Mouse (Mus musculus) small intestine, adult 2 months (tissue): ENCODE data around the gene Syne2.

Source experiments
- CTCF ChIP-seq: fragments of 200-500 bp; IDR thresholded peaks from 2 replicates; pipeline ENCODE4 v1.5.1; 2012; ENCODE audit warnings: low read depth, mild to moderate bottlenecking, control low read depth, inconsistent platforms, low read length, moderate library complexity, mixed read lengths; ENCODE audit not compliant: insufficient replicate concordance, insufficient read length; ENCODE audit errors: extremely low read depth
- POLR2A ChIP-seq: fragments of 200-500 bp; IDR thresholded peaks from 2 replicates; pipeline ENCODE4 v1.6.1; 2012; ENCODE audit warnings: low read depth, mild to moderate bottlenecking, control low read depth, inconsistent platforms, low read length, moderate library complexity

- no peak for TF ChIP-seq CTCF
- TF ChIP-seq POLR2A: no peak
Observed at GRCm38 (mm10) chr12:76123223-76123622, 305.3 kb downstream of the Syne2 start.
